In genomic region chr6:119348234-119348633, GRCm38 (mm10) we compare ENCODE assay signal across 8 mouse cellular contexts. TPM values are rescaled to one million over a fixed set of nuclear protein-coding genes. Genes with fewer than 3 reads are reported as not detected.
A peak's percentile ranks its signal among the peaks of the same experiment; 100 is the strongest.
DNase-seq lines count a peak whose midpoint lies in the region; ATAC-seq lines count a peak whose summit lies in the region.

No protein-coding gene starts in this region.

- ATAC-seq in forebrain, embryonic 14.5 days = peak; percentile 81
- ATAC-seq in hindbrain, embryonic 12.5 days (ENCODE audit: low FRiP score) = peak; percentile 42; the same call in 1 of the 2 replicates
- ATAC-seq in megakaryocyte progenitor cell, adult 5-6 weeks (replicated peaks; ENCODE audit: poor library complexity) = peak; percentile 59

- H3K9ac ChIP-seq in forebrain, embryonic 14.5 days (ENCODE audit: low read length) = no peak overlapping the region
- H3K9ac ChIP-seq in hindbrain, embryonic 12.5 days = no peak overlapping the region

- no peak overlapping the region for H3K4me2 ChIP-seq in forebrain, embryonic 14.5 days (ENCODE audit: low read length)
- no peak overlapping the region for H3K4me2 ChIP-seq in hindbrain, embryonic 12.5 days (replicated peaks)

- no peaks in the 10 kb centered on the region for H3K27me3 ChIP-seq in forebrain, embryonic 14.5 days (replicated peaks; ENCODE audit: control insufficient read depth, insufficient read depth, low read length)
- no peaks in the 10 kb centered on the region for H3K27me3 ChIP-seq in hindbrain, embryonic 12.5 days

- WGBS in forebrain, embryonic 14.5 days = 0% methylated on average over 1 of the region's 1 CpGs
- 5% methylated on average over 1 of the region's 1 CpGs for WGBS in hindbrain, embryonic 12.5 days

- H3K4me1 ChIP-seq in forebrain, embryonic 14.5 days (ENCODE audit: control insufficient read depth, insufficient read depth, low read length) = no peaks in the 10 kb centered on the region
- no peaks in the 10 kb centered on the region for H3K4me1 ChIP-seq in hindbrain, embryonic 12.5 days

- H3K4me3 ChIP-seq in forebrain, embryonic 14.5 days (ENCODE audit: low read depth, low read length) = no peak overlapping the region
- H3K4me3 ChIP-seq in hindbrain, embryonic 12.5 days = no peak overlapping the region

- peaks cover 6% of the 10 kb centered on the region for H3K36me3 ChIP-seq in forebrain, embryonic 14.5 days (ENCODE audit: control insufficient read depth, insufficient read depth, low read length)
- H3K36me3 ChIP-seq in hindbrain, embryonic 12.5 days = peaks cover 2% of the 10 kb centered on the region; the same call in 1 of the 2 replicates

- no peak overlapping the region for H3K27ac ChIP-seq in forebrain, embryonic 14.5 days (ENCODE audit: low read depth, low read length)
- H3K27ac ChIP-seq in hindbrain, embryonic 12.5 days = no peak overlapping the region

- peak; percentile 57 for DNase-seq in Muller cell, postnatal 12 days (ENCODE audit: inconsistent ontology term)
- DNase-seq in c-Kit-positive CD71-positive TER-119-negative erythroid progenitor cells, embryonic 14.5 days (ENCODE audit: low read depth) = peak; percentile 45
- peak; percentile 95 for DNase-seq in forebrain, embryonic 14.5 days (ENCODE audit: low spot score)
- DNase-seq in layer of hippocampus, postnatal 25 days (ENCODE audit: extremely low spot score in 1 of 2, low spot score in 1 of 2) = peak; percentile 88 to 98
- peak; percentile 65 for DNase-seq in right cerebral cortex, postnatal 25 days
- DNase-seq in urinary bladder, postnatal 25 days (ENCODE audit: low spot score) = peak; percentile 78

- H3K9me3 ChIP-seq in forebrain, embryonic 14.5 days (replicated peaks; ENCODE audit: control insufficient read depth, low read length) = no peaks in the 10 kb centered on the region
- no peaks in the 10 kb centered on the region for H3K9me3 ChIP-seq in hindbrain, embryonic 12.5 days (replicated peaks)

RNA-seq across cellular contexts. Expression of gene Lrtm2, which starts 17.7 kb away (rescaled TPM):
- 2.7 and 3.9 TPM in 2 replicates for polyA plus RNA-seq in forebrain, embryonic 14.5 days (2014; fragmentation: Nextera tagmentation; extraction: Ambion mirVana)
- polyA plus RNA-seq in hindbrain, embryonic 12.5 days (2016; fragmentation: Nextera tagmentation; extraction: Ambion mirVana) = 0.68 and 0.80 TPM in 2 replicates
- total RNA-seq in layer of hippocampus, postnatal 25 days (2021) = 10 to 100 TPM; 35.6 to 37.4 TPM
- total RNA-seq in megakaryocyte progenitor cell, adult 5-6 weeks (2015) = 0.24 and 0.44 TPM in 2 replicates
- total RNA-seq in megakaryocyte progenitor cell, adult 5-6 weeks (2017) = 0.03 and 0.08 TPM in 2 replicates

Comparison
In these comparisons a context has a peak if more than half of its experiments do, and no peak if none do; other contexts are left out.
1. DNase-seq: peak in every context shown above with its lines; median percentile 95 in forebrain, embryonic 14.5 days; 93 in layer of hippocampus, postnatal 25 days; 78 in urinary bladder, postnatal 25 days; 65 in right cerebral cortex, postnatal 25 days; 57 in Muller cell, postnatal 12 days; 45 in c-Kit-positive CD71-positive TER-119-negative erythroid progenitor cells, embryonic 14.5 days.
2. RNA of gene Lrtm2, which starts 17.7 kb away (total RNA-seq): 35.6 to 37.4 TPM in layer of hippocampus, postnatal 25 days; 0.03 to 0.44 TPM in megakaryocyte progenitor cell, adult 5-6 weeks; every median in the first group is over 10 times any median in the second.
3. Peak in every context shown above with its lines, with median percentiles within 50 percentile points of each other: ATAC-seq.